Mouse (Mus musculus) forebrain, embryonic 12.5 days (tissue): ENCODE results near the gene U90926. TPM values are rescaled to one million over a fixed set of nuclear protein-coding genes. Genes with fewer than 3 reads are reported as not detected.

Experiments
- ATAC-seq: fragments of 200-750 bp; cut with Nextera tagmentation; 2 replicates; pipeline ENCODE4 v1.8.0; 2017; ENCODE audit warnings: moderate TSS enrichment; ENCODE audit not compliant: low FRiP score
- H3K27ac ChIP-seq: fragments of 300-500 bp; sonication (generic); 2 replicates; pipeline ENCODE4 v1.5.1; 2016; ENCODE audit warnings: mild to moderate bottlenecking
- H3K27me3 ChIP-seq: fragments of 300-500 bp; sonication (generic); 2 replicates; pipeline ENCODE4 v1.6.1; 2016; ENCODE audit warnings: mild to moderate bottlenecking
- H3K36me3 ChIP-seq: fragments of 300-500 bp; sonication (generic); replicated peaks from 2 replicates; pipeline ENCODE4 v1.6.1; 2016; ENCODE audit warnings: mild to moderate bottlenecking
- H3K4me1 ChIP-seq: fragments of 300-500 bp; sonication (generic); 2 replicates; pipeline ENCODE4 v1.6.1; 2016
- H3K4me2 ChIP-seq: fragments of 300-500 bp; sonication (generic); 2 replicates; pipeline ENCODE4 v1.6.1; 2016; ENCODE audit warnings: mild to moderate bottlenecking, moderate library complexity
- H3K4me3 ChIP-seq: fragments of 300-500 bp; sonication (generic); replicated peaks from 2 replicates; pipeline ENCODE4 v1.5.1; 2016; ENCODE audit warnings: mild to moderate bottlenecking
- H3K9ac ChIP-seq: fragments of 300-500 bp; sonication (generic); 2 replicates; pipeline ENCODE4 v1.6.1; 2016; ENCODE audit warnings: mild to moderate bottlenecking
- H3K9me3 ChIP-seq: fragments of 300-500 bp; sonication (generic); 2 replicates; pipeline ENCODE4 v1.6.1; 2016
- WGBS: fragments of 180-500 bp; shearing (Covaris S2); methylation state at CpG from one replicate; pipeline ENCODE4 v1.1.7; 2016; 5-methylcytosine and 5-hydroxymethylcytosine counted together
- polyA plus RNA-seq: library from polyadenylated mRNA; unstranded; fragments of >200 nt; fragmentation: Nextera tagmentation; extraction: Ambion mirVana; gene quantifications from 2 replicates; pipeline ENCODE4 v1.2.1, GENCODE M21; 2016

Gene U90926
- not detected in 2 replicates for polyA plus RNA-seq

GRCm38 (mm10) chr5:92215308-92215707 is at the start of gene U90926:
TSS of gene U90926 (minus strand) at chr5:92215408.
- H3K4me2 ChIP-seq = no peak within 1 kb of the TSS
- no peak within 1 kb of the TSS for H3K4me3 ChIP-seq
- no peak for ATAC-seq
- H3K4me1 ChIP-seq = peaks cover 12% of the 10 kb centered on the region
- WGBS = 97% methylated on average over 4 of the region's 4 CpGs
- no peaks in the 10 kb centered on the region for H3K9me3 ChIP-seq
- no peak within 1 kb of the TSS for H3K27ac ChIP-seq
- no peaks in the 10 kb centered on the region for H3K27me3 ChIP-seq
- H3K36me3 ChIP-seq = no peaks in the 10 kb centered on the region
- H3K9ac ChIP-seq = no peak within 1 kb of the TSS

GRCm38 (mm10) chr5:92263761-92264359 is 48.7 kb upstream of the U90926 start:
- no peak overlapping the region for H3K4me2 ChIP-seq
- H3K9ac ChIP-seq = no peak overlapping the region
- no peaks in the 10 kb centered on the region for H3K9me3 ChIP-seq
- H3K36me3 ChIP-seq = no peaks in the 10 kb centered on the region
- peaks cover 11% of the 10 kb centered on the region for H3K4me1 ChIP-seq
- H3K27me3 ChIP-seq = no peaks in the 10 kb centered on the region
- peak; percentile 81 for ATAC-seq
- H3K27ac ChIP-seq = 0 out of 2 replicates have a peak overlapping the region, but pooled peaks have one; percentile 56
- H3K4me3 ChIP-seq = no peak overlapping the region
- 7% methylated on average over 4 of the region's 4 CpGs for WGBS

GRCm38 (mm10) chr5:92262646-92263045 is 47.4 kb upstream of the U90926 start:
- Histone ChIP-seq H3K4me1 (peaks cover 11% of the 10 kb centered on the region), H3K4me3 (no peak overlapping the region), H3K27ac (no peak overlapping the region), H3K9ac (no peak overlapping the region), H3K4me2 (no peak overlapping the region), H3K27me3 (no peaks in the 10 kb centered on the region), H3K9me3 (no peaks in the 10 kb centered on the region), H3K36me3 (no peaks in the 10 kb centered on the region)
- no peak for ATAC-seq
- WGBS = 89% methylated on average over 8 of the region's 8 CpGs

GRCm38 (mm10) chr5:92256218-92256617 is 41.0 kb upstream of the U90926 start, which contains the start of gene Ppef2:
TSS of gene Ppef2 (minus strand) at chr5:92256278.
- Histone ChIP-seq H3K9me3 (no peaks in the 10 kb centered on the region), H3K4me1 (peaks cover 10% of the 10 kb centered on the region), H3K27me3 (no peaks in the 10 kb centered on the region), H3K36me3 (no peaks in the 10 kb centered on the region), H3K27ac (no peak within 1 kb of the TSS), H3K9ac (no peak within 1 kb of the TSS), H3K4me3 (no peak within 1 kb of the TSS), H3K4me2 (no peak within 1 kb of the TSS)
- WGBS = 12% methylated on average over 6 of the region's 6 CpGs
- no peak for ATAC-seq

- Histone ChIP-seq H3K9ac (no peak overlapping the region), H3K27ac (no peak overlapping the region), H3K9me3 (no peaks in the 10 kb centered on the region), H3K4me1 (peaks cover 10% of the 10 kb centered on the region), H3K4me3 (no peak overlapping the region), H3K36me3 (no peaks in the 10 kb centered on the region), H3K27me3 (no peaks in the 10 kb centered on the region), H3K4me2 (no peak overlapping the region)
- WGBS = 77% methylated on average over 6 of the region's 6 CpGs
- no peak for ATAC-seq
Observed at GRCm38 (mm10) chr5:92254476-92254875, 39.3 kb upstream of the U90926 start.

- Histone ChIP-seq H3K9ac (no peak overlapping the region), H3K4me3 (no peak overlapping the region), H3K36me3 (no peaks in the 10 kb centered on the region), H3K4me1 (peaks cover 10% of the 10 kb centered on the region), H3K9me3 (no peaks in the 10 kb centered on the region), H3K27ac (no peak overlapping the region), H3K4me2 (peak overlapping the region; percentile 33), H3K27me3 (no peaks in the 10 kb centered on the region)
- 17% methylated on average over 18 of the region's 18 CpGs for WGBS
- peak; percentile 64 for ATAC-seq
Observed at GRCm38 (mm10) chr5:92252797-92253343, 37.7 kb upstream of the U90926 start.

GRCm38 (mm10) chr5:92252031-92252430 is 36.8 kb upstream of the U90926 start:
- H3K4me3 ChIP-seq = no peak overlapping the region
- no peaks in the 10 kb centered on the region for H3K9me3 ChIP-seq
- peaks cover 10% of the 10 kb centered on the region for H3K4me1 ChIP-seq
- H3K27me3 ChIP-seq = no peaks in the 10 kb centered on the region
- H3K4me2 ChIP-seq = no peak overlapping the region
- H3K36me3 ChIP-seq = no peaks in the 10 kb centered on the region
- ATAC-seq = no peak
- H3K27ac ChIP-seq = no peak overlapping the region
- WGBS = 93% methylated on average over 6 of the region's 6 CpGs
- H3K9ac ChIP-seq = no peak overlapping the region

GRCm38 (mm10) chr5:92248614-92249013 is 33.4 kb upstream of the U90926 start:
- Histone ChIP-seq H3K27ac (no peak overlapping the region), H3K4me3 (no peak overlapping the region), H3K27me3 (no peaks in the 10 kb centered on the region), H3K4me2 (no peak overlapping the region), H3K9me3 (no peaks in the 10 kb centered on the region), H3K36me3 (no peaks in the 10 kb centered on the region), H3K4me1 (no peaks in the 10 kb centered on the region; the same call in 1 of the 2 replicates), H3K9ac (no peak overlapping the region)
- ATAC-seq = no peak
- 89% methylated on average over 11 of the region's 11 CpGs for WGBS

- ATAC-seq = no peak
- H3K9ac ChIP-seq = no peak overlapping the region
Observed at GRCm38 (mm10) chr5:92245483-92245882, 30.3 kb upstream of the U90926 start.

GRCm38 (mm10) chr5:92244900-92245299 is 29.7 kb upstream of the U90926 start:
- Histone ChIP-seq H3K27me3 (no peaks in the 10 kb centered on the region), H3K4me1 (no peaks in the 10 kb centered on the region), H3K4me3 (no peak overlapping the region), H3K4me2 (no peak overlapping the region), H3K9me3 (no peaks in the 10 kb centered on the region), H3K27ac (no peak overlapping the region), H3K9ac (no peak overlapping the region), H3K36me3 (no peaks in the 10 kb centered on the region)
- no peak for ATAC-seq
- WGBS = 97% methylated on average over 2 of the region's 2 CpGs

More at GRCm38 (mm10) chr5:92245483-92245882, 30.3 kb upstream of the U90926 start:
- Histone ChIP-seq H3K27me3 (no peaks in the 10 kb centered on the region), H3K4me1 (no peaks in the 10 kb centered on the region), H3K4me3 (no peak overlapping the region), H3K36me3 (no peaks in the 10 kb centered on the region), H3K4me2 (no peak overlapping the region), H3K27ac (no peak overlapping the region), H3K9me3 (no peaks in the 10 kb centered on the region)
- whole genome bisulfite sequencing = 96% methylated on average over 9 of the region's 9 CpGs

GRCm38 (mm10) chr5:92240769-92241168 is 25.6 kb upstream of the U90926 start:
- Histone ChIP-seq H3K9me3 (no peaks in the 10 kb centered on the region), H3K4me1 (no peaks in the 10 kb centered on the region), H3K9ac (no peak overlapping the region), H3K4me2 (no peak overlapping the region), H3K27me3 (peaks cover 3% of the 10 kb centered on the region; the same call in 1 of the 2 replicates), H3K4me3 (no peak overlapping the region), H3K36me3 (no peaks in the 10 kb centered on the region), H3K27ac (no peak overlapping the region)
- 90% methylated on average over 12 of the region's 12 CpGs for WGBS
- no peak for ATAC-seq

- Histone ChIP-seq H3K9ac (no peak overlapping the region), H3K9me3 (no peaks in the 10 kb centered on the region), H3K4me1 (no peaks in the 10 kb centered on the region), H3K27me3 (peaks cover 3% of the 10 kb centered on the region; the same call in 1 of the 2 replicates), H3K36me3 (no peaks in the 10 kb centered on the region), H3K4me3 (no peak overlapping the region), H3K27ac (no peak overlapping the region), H3K4me2 (peak overlapping the region; percentile 22; the same call in 1 of the 2 replicates)
- WGBS = 46% methylated on average over 29 of the region's 29 CpGs
- ATAC-seq = peak; percentile 73
Observed at GRCm38 (mm10) chr5:92239333-92240232, 24.4 kb upstream of the U90926 start.
